Mouse (Mus musculus) gastrocnemius, adult 2 months (tissue): ENCODE measurements at regions not wholly inside any gene's neighbourhood (a gene's known extent, or its start where the extent isn't known, plus 50 kb on each side); places are given as distances from the start of the nearest gene placed in this dataset.

Source experiments
- DNase-seq: peaks from one replicate; pipeline ENCODE4 v3.0.0; 2022
- H3K27ac ChIP-seq: fragments of 200-600 bp; 2 replicates; pipeline ENCODE4 v1.8.1; 2022; ENCODE audit warnings: mild to moderate bottlenecking
- H3K4me3 ChIP-seq: fragments of 200-600 bp; 2 replicates; pipeline ENCODE4 v1.8.1; 2022; ENCODE audit warnings: mild to moderate bottlenecking, moderate library complexity
- CTCF ChIP-seq: fragments of 200-600 bp; IDR thresholded peaks from 2 replicates; pipeline ENCODE4 v1.8.1; 2022; ENCODE audit warnings: antibody characterized with exemption, mild to moderate bottlenecking, moderate library complexity
- intact Hi-C: fragments of 180-260 bp; cut with DNase I; formaldehyde crosslinking; loops from one replicate; pipeline ENCODE4 v1.15.1; 2025

- intact Hi-C loops = no loop called here
- Histone ChIP-seq H3K4me3 (no peak overlapping the region), H3K27ac (no peak overlapping the region)
- no peak for TF ChIP-seq CTCF
- DNase-seq = no peak
Measured at GRCm38 (mm10) chr10:44777214-44777613, 248.9 kb upstream of the Prdm1 start.

- no peak overlapping the region for H3K4me3 ChIP-seq
- no peak for DNase-seq
- no peak for TF ChIP-seq CTCF
- no peak overlapping the region for H3K27ac ChIP-seq
- intact Hi-C loops = no loop called here
Measured at GRCm38 (mm10) chr10:44776175-44776574, 247.9 kb upstream of the Prdm1 start.

- H3K4me3 ChIP-seq = no peak overlapping the region
- DNase-seq = no peak
- intact Hi-C loops = no loop called here
- TF ChIP-seq CTCF = no peak
- H3K27ac ChIP-seq = no peak overlapping the region
Measured at GRCm38 (mm10) chr10:44765527-44765926, 237.2 kb upstream of the Prdm1 start.

GRCm38 (mm10) chr10:44763102-44763501 lies 234.8 kb upstream of the Prdm1 start:
- Histone ChIP-seq H3K4me3 (no peak overlapping the region), H3K27ac (no peak overlapping the region)
- intact Hi-C loops = no loop called here
- no peak for DNase-seq
- TF ChIP-seq CTCF = no peak

- H3K27ac ChIP-seq = no peak overlapping the region
- no peak overlapping the region for H3K4me3 ChIP-seq
- intact Hi-C loops = no loop called here
- TF ChIP-seq CTCF = no peak
- no peak for DNase-seq
Measured at GRCm38 (mm10) chr10:44762068-44762467, 233.8 kb upstream of the Prdm1 start.

- TF ChIP-seq CTCF = peak; percentile 34; the same call in 1 of the 2 replicates
- intact Hi-C loops = no loop called here
- no peak for DNase-seq
- Histone ChIP-seq H3K4me3 (no peak overlapping the region), H3K27ac (no peak overlapping the region)
Measured at GRCm38 (mm10) chr10:44761324-44761723, 233.0 kb upstream of the Prdm1 start.

GRCm38 (mm10) chr10:44755355-44755957 lies 227.2 kb upstream of the Prdm1 start:
- intact Hi-C loops = no loop called here
- Histone ChIP-seq H3K4me3 (no peak overlapping the region), H3K27ac (no peak overlapping the region)
- no peak for DNase-seq
- TF ChIP-seq CTCF = no peak

- no peak overlapping the region for H3K27ac ChIP-seq
- no peak for DNase-seq
- intact Hi-C loops = no loop called here
- TF ChIP-seq CTCF = no peak
- no peak overlapping the region for H3K4me3 ChIP-seq
Measured at GRCm38 (mm10) chr10:44754930-44755329, 226.6 kb upstream of the Prdm1 start.

- no peak for TF ChIP-seq CTCF
- no peak for DNase-seq
- no peak overlapping the region for H3K4me3 ChIP-seq
- intact Hi-C loops = no loop called here
- H3K27ac ChIP-seq = no peak overlapping the region
Measured at GRCm38 (mm10) chr10:44752719-44753390, 224.6 kb upstream of the Prdm1 start.

GRCm38 (mm10) chr10:44751061-44751460 lies 222.8 kb upstream of the Prdm1 start:
- no peak for DNase-seq
- intact Hi-C loops = no loop called here

GRCm38 (mm10) chr10:44749206-44749605 lies 220.9 kb upstream of the Prdm1 start:
- intact Hi-C loops = no loop called here
- TF ChIP-seq CTCF = no peak
- no peak overlapping the region for H3K27ac ChIP-seq
- no peak overlapping the region for H3K4me3 ChIP-seq
- DNase-seq = no peak

More at GRCm38 (mm10) chr10:44751061-44751460, 222.8 kb upstream of the Prdm1 start:
- TF ChIP-seq CTCF = no peak
- Histone ChIP-seq H3K4me3 (no peak overlapping the region), H3K27ac (no peak overlapping the region)

- no peak for DNase-seq
- H3K4me3 ChIP-seq = no peak overlapping the region
- intact Hi-C loops = no loop called here
- no peak for TF ChIP-seq CTCF
- no peak overlapping the region for H3K27ac ChIP-seq
Measured at GRCm38 (mm10) chr10:44747419-44747818, 219.1 kb upstream of the Prdm1 start.

- intact Hi-C loops = no loop called here
- Histone ChIP-seq H3K27ac (no peak overlapping the region), H3K4me3 (no peak overlapping the region)
- TF ChIP-seq CTCF = no peak
- peak; percentile 25 for DNase-seq
Measured at GRCm38 (mm10) chr10:44744221-44744620, 215.9 kb upstream of the Prdm1 start.

- H3K4me3 ChIP-seq = no peak overlapping the region
- no peak for DNase-seq
- intact Hi-C loops = no loop called here
- TF ChIP-seq CTCF = no peak
- H3K27ac ChIP-seq = no peak overlapping the region
Measured at GRCm38 (mm10) chr10:44733641-44734040, 205.3 kb upstream of the Prdm1 start.
